Mouse (Mus musculus) cerebellum, adult 2 months (tissue): ENCODE measurements at regions not wholly inside any gene's neighbourhood (a gene's known extent, or its start where the extent isn't known, plus 50 kb on each side); places are given as distances from the start of the nearest gene placed in this dataset.

Source experiments
- DNase-seq, 2 experiments: peaks; one replicate each; pipeline ENCODE4 v3.0.0; 2021
- H3K27ac ChIP-seq: fragments of 200-500 bp; 2 replicates; pipeline ENCODE4 v1.5.1; 2012; ENCODE audit warnings: low read length, control low read depth, inconsistent platforms; ENCODE audit not compliant: insufficient read depth
- H3K27me3 ChIP-seq: fragments of 200-500 bp; 2 replicates; pipeline ENCODE4 v1.6.1; 2012; ENCODE audit warnings: inconsistent platforms, mild to moderate bottlenecking, low read length, moderate library complexity; ENCODE audit not compliant: control insufficient read depth, insufficient read depth
- H3K4me1 ChIP-seq: fragments of 200-500 bp; 2 replicates; pipeline ENCODE4 v1.6.1; 2011; ENCODE audit warnings: low read length; ENCODE audit not compliant: control insufficient read depth, insufficient read depth
- H3K4me3 ChIP-seq: fragments of 200-500 bp; replicated peaks from 2 replicates; pipeline ENCODE3; 2011; ENCODE audit warnings: mild to moderate bottlenecking, low read depth, low read length, control low read depth; ENCODE audit not compliant: insufficient read depth
- CTCF ChIP-seq: fragments of 200-500 bp; IDR thresholded peaks from 2 replicates; pipeline ENCODE4 v1.5.1; 2011; ENCODE audit warnings: low read depth, mild to moderate bottlenecking, control low read depth, low read length, moderate library complexity, borderline replicate concordance; ENCODE audit not compliant: insufficient read depth
- POLR2A ChIP-seq: fragments of 200-500 bp; IDR thresholded peaks from 2 replicates; pipeline ENCODE4 v1.6.1; 2011; ENCODE audit warnings: low read length, control low read depth, borderline replicate concordance; ENCODE audit not compliant: insufficient read depth
- WGBS: fragments of 180-500 bp; shearing (Covaris S2); methylation state at CpG from one replicate; pipeline ENCODE4 v1.1.7; 2018; 5-methylcytosine and 5-hydroxymethylcytosine counted together

DNA sequence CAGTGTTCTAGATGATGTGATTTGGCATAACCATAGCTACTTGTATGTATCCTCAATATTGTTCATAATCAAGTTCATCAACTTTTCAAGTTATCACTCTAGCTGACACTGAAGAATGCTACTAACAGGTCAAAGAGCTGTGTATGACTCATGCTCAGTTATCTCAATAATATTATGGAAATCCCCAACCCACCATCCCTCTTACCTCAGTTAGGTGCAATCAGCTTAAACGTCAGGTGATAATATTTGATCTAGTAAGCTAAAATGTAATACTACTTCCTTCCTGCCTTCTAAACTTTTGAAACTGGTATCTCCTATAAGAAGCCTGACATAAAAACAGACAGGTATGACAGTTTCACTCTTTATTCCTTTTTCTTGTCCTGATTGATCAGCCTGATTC is 474.6 kb downstream of the Gm11232 start:
- Histone ChIP-seq H3K4me3 (no peak overlapping the region), H3K27me3 (no peaks in the 10 kb centered on the region), H3K4me1 (no peaks in the 10 kb centered on the region), H3K27ac (no peak overlapping the region)
- DNase-seq, result no peak
- WGBS, result 94% methylated on average over 1 of the region's 1 CpGs
- TF ChIP-seq CTCF (no peak), POLR2A (no peak)

DNA sequence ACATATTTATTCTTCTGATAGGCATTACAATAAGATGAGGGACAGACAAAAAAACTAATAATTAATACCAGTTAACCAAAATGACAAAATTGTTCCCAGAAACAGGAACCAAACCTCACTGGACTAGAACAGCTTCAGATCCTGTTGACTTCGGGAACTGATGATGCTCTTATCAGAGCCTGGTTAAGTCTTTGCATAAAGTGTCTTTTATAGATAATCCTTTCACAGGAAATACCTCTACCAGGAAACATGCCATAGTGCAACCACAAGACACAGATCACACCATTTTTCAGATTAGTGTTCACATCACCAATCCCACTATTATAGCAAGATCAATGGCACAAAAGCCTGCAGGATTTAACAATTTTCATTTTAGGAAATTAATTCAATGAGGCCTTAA is 478.1 kb downstream of the Gm11232 start:
- no peak overlapping the region for H3K27ac ChIP-seq

GRCm38 (mm10) chr4:71259897-71260296 is 497.9 kb downstream of the Gm11232 start:
- Histone ChIP-seq H3K27me3 (no peaks in the 10 kb centered on the region), H3K4me1 (no peaks in the 10 kb centered on the region), H3K4me3 (no peak overlapping the region), H3K27ac (no peak overlapping the region)
- no peak for DNase-seq
- 78% methylated on average over 2 of the region's 2 CpGs for WGBS
- TF ChIP-seq POLR2A, result no peak
- TF ChIP-seq CTCF, result no peak

More for the DNA sequence above, 478.1 kb downstream of the Gm11232 start:
- WGBS, result 95% methylated on average over 1 of the region's 1 CpGs
- no peak for DNase-seq
- TF ChIP-seq POLR2A (no peak), CTCF (no peak)
- Histone ChIP-seq H3K4me1 (no peaks in the 10 kb centered on the region), H3K4me3 (no peak overlapping the region), H3K27me3 (no peaks in the 10 kb centered on the region)

DNA sequence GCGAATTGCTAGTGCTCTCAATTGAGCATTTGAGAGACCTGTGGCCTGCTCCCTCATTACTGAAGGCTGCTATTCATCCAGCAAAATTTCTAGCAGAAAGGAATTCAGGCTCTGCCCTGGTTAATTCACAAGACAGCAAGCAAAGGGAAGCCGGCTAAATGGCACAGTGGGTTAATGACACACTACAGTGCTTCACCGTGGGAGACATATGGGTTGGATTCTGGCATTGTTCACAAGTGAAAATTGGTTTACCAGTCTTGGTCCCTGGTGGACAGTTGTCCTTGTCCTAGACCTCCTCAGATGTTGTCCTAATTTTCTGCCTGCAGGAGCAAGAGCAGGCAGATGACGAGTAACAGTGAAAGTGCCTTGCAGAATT is 527.3 kb downstream of the Gm11232 start:
- peak; percentile 6 to 26 for DNase-seq
- Histone ChIP-seq H3K27me3 (no peaks in the 10 kb centered on the region), H3K4me3 (no peak overlapping the region), H3K27ac (no peak overlapping the region), H3K4me1 (no peaks in the 10 kb centered on the region; the same call in 1 of the 2 replicates)
- WGBS, result 16% methylated on average over 4 of the region's 4 CpGs
- no peak for TF ChIP-seq CTCF
- no peak for TF ChIP-seq POLR2A

DNA sequence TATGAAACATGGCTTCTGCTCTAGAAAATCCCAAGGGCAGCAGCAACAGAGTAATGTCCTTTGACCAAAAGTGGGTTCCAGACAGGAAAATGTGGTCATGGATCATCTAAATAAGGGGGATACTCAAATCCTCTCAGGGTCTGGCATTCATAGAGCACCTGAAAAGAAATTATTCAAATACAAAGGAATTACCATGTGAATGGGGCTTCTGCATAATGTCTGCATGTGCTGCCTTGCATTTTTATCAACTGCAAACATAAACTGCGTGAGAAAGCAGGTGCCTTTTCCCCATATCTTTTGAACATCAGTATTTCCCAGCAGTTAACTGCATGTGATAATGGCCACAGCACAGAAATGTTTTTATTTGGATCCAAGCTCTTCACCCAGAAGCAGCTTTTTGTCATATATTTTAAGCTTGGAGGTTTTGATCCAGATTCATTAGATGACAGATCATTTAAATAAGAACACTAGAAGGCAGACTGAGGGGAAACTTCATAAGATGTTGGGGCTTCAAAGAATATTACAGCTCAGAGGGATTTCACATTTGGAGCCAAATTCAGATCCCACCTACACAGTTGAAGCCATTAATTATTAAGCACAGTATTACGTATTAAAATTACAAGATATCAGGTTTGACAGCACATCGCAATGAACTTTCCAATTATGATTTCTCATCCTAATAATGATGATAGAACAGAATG is 527.8 kb downstream of the Gm11232 start:
- TF ChIP-seq CTCF, result no peak
- no peak for TF ChIP-seq POLR2A
- no peaks in the 10 kb centered on the region for H3K27me3 ChIP-seq
- DNase-seq, result no peak
- WGBS, result 77% methylated on average over 3 of the region's 3 CpGs
- H3K4me3 ChIP-seq, result no peak overlapping the region
- H3K4me1 ChIP-seq, result no peaks in the 10 kb centered on the region; the same call in 1 of the 2 replicates
- H3K27ac ChIP-seq, result no peak overlapping the region

GRCm38 (mm10) chr4:71226653-71227052 is 531.1 kb downstream of the Gm11232 start:
- DNase-seq, result no peak
- no peak for TF ChIP-seq POLR2A
- TF ChIP-seq CTCF, result no peak
- 96% methylated on average over 4 of the region's 4 CpGs for WGBS
- H3K27ac ChIP-seq, result no peak overlapping the region
- no peaks in the 10 kb centered on the region for H3K27me3 ChIP-seq
- no peaks in the 10 kb centered on the region; the same call in 1 of the 2 replicates for H3K4me1 ChIP-seq
- no peak overlapping the region for H3K4me3 ChIP-seq

DNA sequence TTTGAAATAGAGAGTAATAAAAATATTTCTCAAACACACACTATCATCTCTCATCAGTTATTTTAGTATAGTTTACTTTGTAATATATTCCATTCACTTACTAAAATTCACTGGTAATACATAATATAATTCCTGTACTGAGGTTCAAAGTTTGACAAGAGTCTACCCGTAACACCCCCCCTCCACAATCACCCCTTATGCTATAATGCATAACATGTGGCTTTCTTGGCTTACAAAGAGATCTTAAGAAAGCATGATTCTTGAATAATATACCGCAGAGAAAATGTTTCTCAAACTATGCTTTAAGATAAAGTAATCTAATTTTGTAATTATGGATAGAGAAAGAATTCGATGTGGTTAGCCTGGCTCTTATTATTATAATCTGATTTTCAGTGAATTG is 539.7 kb downstream of the Gm11232 start:
- no peak overlapping the region for H3K27ac ChIP-seq
- no peak overlapping the region for H3K4me3 ChIP-seq
- 86% methylated on average over 3 of the region's 3 CpGs for WGBS
- H3K27me3 ChIP-seq, result no peaks in the 10 kb centered on the region
- no peak for DNase-seq
- TF ChIP-seq POLR2A (no peak), CTCF (no peak)
- H3K4me1 ChIP-seq, result no peaks in the 10 kb centered on the region

GRCm38 (mm10) chr4:71187801-71188200 is 570.0 kb downstream of the Gm11232 start:
- no peak overlapping the region for H3K27ac ChIP-seq
- 10% methylated on average over 1 of the region's 1 CpGs for WGBS
- DNase-seq, result no peak
- no peaks in the 10 kb centered on the region for H3K27me3 ChIP-seq
- H3K4me1 ChIP-seq, result no peaks in the 10 kb centered on the region
- no peak overlapping the region for H3K4me3 ChIP-seq
- no peak for TF ChIP-seq CTCF
- TF ChIP-seq POLR2A, result no peak
